Mouse (Mus musculus) CD4-positive, CD25-positive, alpha-beta regulatory T cell, adult 2 months (primary cell): ENCODE measurements around the gene Ppp1cc.
A peak's percentile ranks its signal among the peaks of the same experiment; 100 is the strongest.
"Not testable (repeated sequence)": the region's sequence is repeated elsewhere in the genome, so short reads cannot be mapped to it uniquely, and the experiment has no call there.

Experiments used
- DNase-seq: peaks from one replicate; pipeline ENCODE4 v3.0.0-alpha.2; 2012; ENCODE audit warnings: low read depth, low spot score

Ppp1cc gene

DNA sequence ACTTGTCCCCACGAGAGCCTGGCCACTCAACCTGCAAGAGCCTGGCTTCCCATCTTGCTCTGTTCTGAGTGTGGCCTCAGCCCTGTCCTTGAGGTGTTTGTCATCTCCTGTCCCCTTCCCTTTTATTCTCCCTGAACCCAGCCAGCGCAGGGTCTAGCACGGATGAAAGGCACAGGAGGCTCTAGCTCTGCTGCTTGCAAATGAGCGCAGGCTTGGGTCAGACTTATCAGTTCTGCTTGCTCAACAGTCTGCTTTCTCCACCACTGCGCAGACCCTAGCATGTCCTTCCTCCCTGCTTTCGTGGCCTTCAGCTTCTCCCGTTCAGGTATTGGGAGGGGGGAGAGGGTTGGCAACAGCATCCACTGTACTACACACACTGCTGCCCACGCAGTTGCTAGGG, 54.0 kb downstream of the Ppp1cc start:
- no peak for DNase-seq

DNA sequence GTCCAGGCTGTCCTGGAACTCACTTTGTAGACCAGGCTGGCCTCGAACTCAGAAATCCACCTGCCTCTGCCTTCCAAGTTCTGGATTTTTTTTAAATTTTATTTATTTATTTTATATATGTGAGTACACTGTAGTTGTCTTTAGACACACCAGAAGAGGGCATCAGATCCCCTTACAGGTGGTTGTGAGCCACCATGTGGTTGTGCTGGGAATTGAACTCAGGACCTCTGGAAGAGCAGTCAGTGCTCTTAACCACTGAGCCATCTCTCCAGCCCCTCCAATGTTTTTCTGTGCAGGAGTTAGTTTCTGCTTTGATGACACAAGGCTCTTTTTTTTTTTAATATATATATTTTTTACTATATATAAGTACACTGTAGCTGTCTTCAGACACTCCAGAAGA, 54.7 kb downstream of the Ppp1cc start:
- DNase-seq: not testable (repeated sequence)

DNA sequence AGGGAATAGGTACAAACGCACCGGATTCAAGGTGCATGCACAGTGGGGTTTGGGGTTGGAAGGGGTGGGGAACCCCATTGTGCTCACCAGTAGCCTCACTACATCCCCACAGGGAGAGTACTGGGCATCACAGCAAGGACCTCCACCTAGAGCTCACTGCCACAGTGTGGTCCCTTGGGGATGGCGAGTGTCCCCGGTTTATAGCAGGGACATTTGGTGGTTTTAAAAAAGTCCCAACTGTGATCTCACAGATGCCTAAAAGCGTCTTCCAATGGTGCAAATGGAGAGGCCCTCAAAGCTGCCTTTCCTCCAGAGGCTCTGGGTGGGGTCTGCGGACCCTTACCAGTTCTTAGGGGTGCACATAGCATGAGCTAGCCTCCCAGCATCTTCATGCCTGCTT, 55.8 kb downstream of the Ppp1cc start:
- DNase-seq: no peak

DNA sequence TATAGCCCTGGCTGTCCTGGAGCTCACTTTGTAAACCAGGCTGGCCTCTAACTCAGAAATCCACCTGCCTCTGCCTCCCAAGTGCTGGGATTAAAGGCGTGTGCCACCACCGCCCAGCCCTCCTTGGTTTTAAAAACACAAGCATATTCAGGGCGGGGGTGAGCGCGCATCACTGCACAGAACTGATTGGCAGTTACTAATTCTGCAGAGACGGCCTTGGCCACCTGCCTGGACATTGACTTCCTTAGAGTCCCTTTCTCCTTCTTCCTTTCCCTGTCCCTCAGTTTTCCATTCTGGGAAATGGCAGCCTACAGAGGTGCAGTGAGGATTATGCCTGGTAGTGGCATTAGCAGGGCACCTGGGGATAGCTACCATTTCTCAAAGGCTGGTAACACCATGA, 59.6 kb downstream of the Ppp1cc start:
- DNase-seq: no peak

DNA sequence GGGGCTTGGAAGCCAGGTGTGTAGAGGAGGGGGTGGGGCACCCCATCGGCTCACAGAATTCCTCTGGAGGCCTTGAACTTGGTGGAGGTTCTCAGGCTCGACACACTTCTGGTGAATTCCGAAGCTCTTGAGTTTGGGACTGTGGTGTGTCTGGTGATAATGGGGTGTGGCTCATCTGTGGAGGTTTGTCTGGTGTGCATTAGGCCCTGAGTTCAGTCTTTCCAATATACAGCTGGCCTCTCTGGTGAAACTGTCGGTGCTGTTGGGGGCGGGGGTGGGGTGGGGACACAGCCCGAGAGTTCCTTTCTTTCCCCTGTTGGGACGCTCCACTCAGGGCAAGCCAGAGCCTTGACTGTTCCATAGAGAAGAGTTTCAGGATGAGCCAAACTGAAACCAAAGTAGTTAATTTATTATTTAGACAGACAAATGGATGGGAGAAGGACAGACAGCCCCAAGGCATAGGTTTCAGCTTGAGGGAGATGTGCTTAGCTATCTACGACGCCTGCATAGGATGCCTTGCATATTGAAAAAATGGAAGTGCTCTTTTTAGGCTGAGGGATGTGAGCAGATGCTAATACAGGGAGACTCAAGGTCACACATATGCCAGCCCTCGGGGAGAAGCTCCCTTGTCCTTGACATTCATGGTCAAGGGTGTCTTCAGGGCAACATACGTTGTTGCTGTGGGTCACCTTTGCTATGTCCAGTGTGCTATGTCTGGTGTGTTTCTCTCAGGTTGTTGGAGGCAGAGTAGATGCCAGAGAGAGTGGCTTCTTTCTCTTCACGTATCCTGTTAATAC, 60.2 kb downstream of the Ppp1cc start:
- DNase-seq: no peak

DNA sequence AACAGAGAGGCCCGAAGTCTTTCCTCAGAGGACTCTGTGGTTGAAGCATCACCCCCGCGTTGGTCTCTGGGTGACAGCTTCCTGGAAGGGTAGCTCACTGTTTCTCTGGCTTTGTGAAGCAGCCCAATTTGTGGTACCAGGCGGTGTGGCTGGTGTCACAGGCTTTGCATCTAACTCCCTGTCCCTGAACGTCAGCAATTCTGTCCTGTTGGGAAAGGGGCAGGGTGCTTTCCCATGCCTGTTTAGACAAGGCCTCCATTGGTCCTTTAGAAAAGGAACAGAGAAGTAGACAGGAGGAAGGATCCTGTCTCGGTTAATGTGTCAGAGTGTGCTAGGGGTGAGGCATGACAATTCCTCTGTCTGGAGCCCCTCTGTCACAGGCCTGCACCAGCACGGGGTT, 60.9 kb downstream of the Ppp1cc start:
- peak; percentile 60 for DNase-seq

DNA sequence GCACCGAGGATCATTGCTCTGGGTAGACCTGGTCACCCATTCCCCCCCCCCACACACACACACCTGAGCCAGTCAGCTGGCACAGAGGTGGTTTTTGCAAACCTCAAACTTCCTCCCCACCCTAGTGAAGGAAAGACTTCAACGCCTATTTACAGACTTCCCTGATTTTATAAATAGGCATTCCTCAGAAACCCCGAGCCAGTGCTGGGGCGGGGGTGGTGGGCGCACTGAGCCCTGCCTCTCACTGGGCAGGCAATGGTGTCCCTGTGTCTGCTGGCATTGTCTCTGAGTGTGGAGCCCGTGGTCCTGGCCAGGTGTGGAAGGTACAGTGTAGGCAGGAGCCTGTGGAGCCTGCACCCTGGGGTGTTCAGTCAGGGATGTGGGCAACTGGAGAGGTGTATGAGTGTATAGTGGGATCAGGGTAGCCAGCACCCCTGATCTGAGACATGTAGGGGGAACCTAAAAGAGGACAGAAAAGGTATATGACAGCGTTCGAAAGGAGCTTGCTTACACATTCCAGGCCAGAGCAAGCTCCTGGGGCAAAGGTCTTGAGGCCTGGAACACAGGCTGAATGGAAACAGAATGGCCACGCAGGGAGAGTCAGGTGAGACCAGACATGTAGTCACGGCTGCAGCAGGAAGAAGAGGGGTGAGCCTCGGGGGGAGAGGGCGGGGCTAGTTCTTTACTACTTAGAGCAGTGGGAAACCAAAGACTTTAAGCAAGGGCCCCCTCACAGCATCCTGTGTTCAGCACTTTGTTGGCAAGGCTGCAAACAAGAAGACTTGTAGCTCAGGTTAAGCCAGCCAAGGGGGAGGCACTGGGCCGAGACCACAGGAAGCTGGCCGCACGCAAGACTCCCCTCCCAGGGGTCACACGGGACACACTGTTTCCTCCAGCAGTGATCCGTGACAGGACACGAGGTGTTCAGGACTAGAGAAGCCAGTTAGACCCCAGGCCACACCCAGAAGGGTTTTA, 61.9 kb downstream of the Ppp1cc start:
- peak; percentile 82 for DNase-seq

DNA sequence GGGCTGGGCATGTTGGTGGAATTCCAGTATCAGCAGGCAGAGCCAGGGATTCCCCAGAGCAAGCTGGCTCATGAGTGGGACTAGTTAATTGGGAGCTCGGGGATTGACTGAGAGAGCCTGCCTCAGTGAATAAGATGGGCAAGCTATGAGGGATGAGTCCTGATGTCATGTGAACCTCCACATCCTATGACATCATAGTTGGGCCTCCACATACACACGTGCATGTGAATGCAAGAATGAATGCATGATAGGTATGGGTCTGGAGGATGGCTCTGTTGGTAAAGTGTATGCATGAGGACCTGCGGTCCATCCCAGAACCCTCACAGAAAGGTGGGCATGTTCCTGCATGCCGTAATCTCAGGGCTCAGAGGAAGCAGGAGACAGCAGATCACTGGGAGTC, 63.0 kb downstream of the Ppp1cc start:
- no peak for DNase-seq

DNA sequence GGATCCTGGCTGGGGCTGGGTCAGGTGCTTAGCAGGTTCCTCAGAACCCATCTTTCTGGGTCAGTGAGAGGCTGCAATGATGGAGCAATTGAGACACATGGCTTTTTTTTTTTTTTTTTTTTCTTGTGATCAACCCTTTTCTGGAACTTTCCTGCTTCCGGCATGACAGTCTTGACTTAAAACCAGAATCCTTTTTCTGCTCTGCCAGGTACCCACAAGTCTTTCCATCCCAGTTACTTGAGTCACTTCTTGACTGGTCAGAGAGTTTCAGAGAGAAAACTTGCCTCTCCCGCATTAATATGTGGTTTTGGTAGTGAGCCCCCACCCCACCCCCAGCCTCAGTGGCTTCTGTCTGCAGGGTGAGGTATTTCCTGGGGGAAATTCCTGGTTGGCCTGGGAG, 66.2 kb downstream of the Ppp1cc start:
- DNase-seq: peak; percentile 29
